Mouse (Mus musculus): ENCODE measurements at regions not wholly inside any gene's neighbourhood (a gene's known extent, or its start where the extent isn't known, plus 50 kb on each side); places are given as distances from the start of the nearest gene placed in this dataset.

DNA sequence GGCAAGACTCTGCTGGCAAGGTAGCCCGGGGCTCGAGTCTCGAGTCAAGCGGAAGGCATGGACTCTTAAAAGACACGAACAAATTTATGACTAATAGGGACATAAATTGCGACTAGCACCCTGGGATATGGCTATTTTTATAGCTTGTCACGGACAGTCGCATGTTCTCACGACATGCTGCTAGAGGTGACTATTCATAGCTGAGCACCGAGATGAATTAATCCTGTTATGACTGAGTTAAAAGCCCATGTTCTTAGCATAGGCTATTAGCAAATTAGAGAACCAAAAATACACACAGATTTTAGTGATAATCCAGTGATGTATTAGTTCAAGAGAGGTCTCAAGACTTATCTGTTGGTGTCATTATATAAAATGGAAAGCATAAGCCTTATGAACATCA lies 539.2 kb downstream of the Gm19410 start:
- DNase-seq (ENCODE audit: low read depth in 2 of 2, low spot score in 2 of 2) = no peak

DNA sequence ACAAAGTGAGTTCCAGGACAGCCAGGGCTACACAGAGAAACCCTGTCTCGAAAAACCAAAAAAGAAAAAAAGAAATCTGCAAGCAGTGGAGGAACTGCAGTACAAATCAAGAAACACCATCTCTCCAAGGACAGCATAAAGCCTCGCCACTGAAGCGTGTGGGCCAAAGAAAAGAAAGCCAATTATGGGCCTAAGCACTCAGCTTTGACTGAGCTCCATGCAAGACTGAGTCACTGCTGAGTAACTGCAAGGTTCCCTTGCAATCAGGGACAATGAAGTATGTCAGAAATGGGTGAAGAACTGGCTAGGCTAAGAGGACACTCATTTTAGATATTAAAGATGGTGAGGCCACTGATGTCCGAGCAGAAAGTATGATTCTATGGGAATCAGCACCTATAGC lies 540.7 kb downstream of the Gm19410 start:
- DNase-seq (ENCODE audit: low read depth in 2 of 2, low spot score in 2 of 2) = no peak

DNA sequence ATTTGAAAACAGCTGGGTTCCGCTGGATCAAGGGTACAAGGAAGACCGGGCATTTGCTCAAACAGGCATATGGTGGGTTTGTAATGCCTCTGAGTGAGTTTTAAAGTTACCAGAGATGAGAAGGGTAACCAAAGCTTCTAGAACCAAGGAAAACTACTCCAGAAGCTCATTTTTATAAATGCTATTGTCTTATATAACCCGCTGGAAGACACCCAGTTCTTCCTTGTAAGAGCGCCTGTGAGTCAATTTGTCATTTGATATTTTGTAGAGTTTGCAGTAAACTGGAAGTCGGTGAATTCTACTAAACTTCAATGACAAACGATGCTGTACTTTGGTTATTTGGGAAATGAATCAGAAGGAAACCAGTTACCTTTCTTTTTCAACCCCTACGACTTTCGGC lies 541.9 kb downstream of the Gm19410 start:
- DNase-seq (ENCODE audit: low read depth in 2 of 2, low spot score in 2 of 2) = no peak

DNA sequence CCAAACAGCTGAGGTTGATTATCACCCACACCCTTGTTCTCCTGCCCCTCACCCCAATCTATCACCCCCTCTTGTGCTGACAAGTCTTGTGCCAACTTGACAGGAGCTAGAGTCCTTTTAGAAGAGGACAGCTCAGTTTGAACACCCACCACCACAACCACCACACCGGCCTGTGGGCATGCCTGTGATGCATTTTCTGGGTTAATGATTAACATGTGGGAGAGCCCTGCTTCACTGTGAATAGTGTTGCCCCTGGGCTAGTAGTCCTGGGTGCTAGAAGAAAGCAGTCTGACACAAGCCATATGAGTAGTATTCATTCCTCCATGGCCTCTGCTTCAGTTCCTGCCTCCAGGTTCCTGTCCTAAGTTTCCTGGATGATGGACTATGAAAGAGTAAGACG lies 542.5 kb downstream of the Gm19410 start:
- no peak for DNase-seq (ENCODE audit: low read depth in 2 of 2, low spot score in 2 of 2)

DNA sequence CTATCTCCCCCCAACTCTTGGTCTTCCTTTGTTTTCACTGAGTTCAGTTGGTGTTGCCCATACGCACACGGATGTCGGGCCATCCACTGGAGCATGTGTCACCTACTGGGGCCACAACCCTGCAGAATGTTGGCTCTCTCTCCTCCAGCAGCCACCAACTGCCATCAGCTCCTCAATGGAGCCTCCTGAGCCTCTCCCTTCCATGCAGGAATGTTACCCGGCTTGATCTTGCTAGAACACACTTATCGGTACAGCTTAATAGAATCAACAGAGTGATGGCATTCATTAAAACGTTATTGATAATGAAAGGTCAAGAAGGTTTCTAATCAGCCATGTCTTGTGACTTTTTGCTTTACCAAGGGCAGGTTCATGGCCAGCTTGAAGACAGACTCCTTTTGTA lies 543.7 kb downstream of the Gm19410 start:
- no peak for DNase-seq (ENCODE audit: low read depth in 2 of 2, low spot score in 2 of 2)

DNA sequence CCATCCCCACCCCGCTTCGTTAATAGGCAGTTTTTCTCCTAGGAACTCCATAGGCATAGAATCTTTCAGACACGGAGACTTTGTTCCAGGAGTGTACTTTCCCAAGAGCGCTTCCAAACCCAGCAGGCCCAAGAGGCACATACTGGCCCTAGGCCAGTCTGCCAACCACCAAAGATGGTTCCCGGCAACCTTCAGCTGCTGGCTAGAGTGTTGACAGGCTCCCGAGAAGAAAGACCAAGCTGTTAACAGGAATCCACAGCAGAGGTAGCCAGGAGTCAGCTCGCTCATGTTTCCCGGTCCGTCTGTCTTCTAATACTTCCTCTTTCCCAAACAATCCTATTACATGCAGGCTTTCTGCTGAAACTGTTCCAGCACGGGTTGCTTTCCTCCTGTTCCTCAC lies 544.4 kb downstream of the Gm19410 start:
- no peak for DNase-seq (ENCODE audit: low read depth in 2 of 2, low spot score in 2 of 2)

DNA sequence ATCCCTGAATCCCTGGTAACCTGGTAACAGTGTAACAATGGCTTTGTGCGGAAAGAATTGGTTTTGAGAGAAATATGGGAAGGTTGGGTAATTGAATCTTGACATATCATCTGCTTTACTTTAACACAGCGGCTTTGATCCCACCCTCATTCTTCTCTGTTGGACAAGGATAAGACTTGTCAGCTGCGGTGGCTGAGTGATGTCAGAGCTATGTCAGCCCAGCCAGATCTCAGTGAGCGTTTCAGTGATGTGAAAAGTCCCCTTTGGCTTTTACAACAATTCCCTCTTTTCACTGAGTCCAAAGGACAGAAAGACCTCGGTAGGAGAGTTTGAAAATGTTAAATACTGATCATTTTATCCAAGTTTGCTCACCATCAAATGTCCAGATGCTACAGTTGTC lies 546.1 kb downstream of the Gm19410 start:
- DNase-seq (ENCODE audit: low read depth in 2 of 2, low spot score in 2 of 2) = no peak

DNA sequence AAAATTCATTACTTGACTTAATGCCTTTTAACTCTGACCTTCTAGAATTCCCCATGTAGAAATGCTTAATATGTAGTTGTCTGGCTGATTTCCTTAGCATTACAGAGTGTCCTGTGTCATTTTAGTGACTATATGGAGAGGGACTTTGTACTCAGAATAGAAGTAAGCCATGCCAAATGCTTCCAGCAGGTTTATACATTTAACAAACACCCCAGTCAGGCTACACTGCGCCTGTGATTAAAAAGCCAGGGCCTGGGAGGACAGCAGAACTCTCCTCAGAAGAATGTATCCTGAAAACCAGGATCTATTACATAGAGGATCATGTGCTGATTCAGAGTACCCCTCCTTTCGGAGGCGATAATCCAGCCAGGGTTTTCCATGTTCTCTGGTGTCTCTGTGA lies 547.4 kb downstream of the Gm19410 start:
- DNase-seq (ENCODE audit: low read depth in 2 of 2, low spot score in 2 of 2) = no peak

DNA sequence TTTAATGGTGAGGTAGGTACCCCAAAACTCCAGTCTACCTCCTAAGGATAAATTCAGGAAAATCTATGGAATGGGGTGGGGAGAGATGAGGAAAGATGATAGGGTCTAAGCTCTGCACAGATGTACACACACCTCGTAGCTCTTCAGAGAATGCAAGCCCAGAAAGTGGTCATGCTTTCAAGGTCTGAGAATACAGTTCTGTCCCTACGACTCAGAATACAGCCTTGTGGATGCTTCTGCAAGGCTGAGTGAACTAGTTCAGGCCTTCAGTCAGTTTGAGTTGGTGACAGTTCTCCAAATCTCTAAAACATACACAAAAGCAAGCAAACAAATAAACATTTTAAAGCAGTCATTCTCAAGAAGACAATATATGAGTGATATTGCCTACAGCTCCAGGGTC lies 552.8 kb downstream of the Gm19410 start:
- no peak for DNase-seq (ENCODE audit: low read depth in 2 of 2, low spot score in 2 of 2)

DNA sequence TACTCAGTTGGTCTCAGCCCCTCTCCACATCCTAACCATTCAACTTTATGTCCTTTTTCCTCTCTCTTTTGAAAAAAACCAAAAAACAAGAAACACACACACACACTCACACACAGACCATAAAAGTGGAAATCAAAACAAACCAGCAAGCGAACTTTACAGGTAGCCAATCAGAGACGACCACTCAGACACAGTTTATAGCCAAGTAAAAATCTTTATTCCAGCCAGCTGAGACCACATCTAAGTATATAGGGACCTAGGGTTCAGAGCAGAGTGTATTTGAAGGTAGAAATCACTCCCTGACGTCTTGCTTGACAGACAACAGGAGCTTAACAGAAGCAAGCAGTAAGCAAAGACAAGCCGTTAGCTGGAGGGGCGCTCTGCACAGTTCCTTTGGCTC lies 553.3 kb downstream of the Gm19410 start:
- no peak for DNase-seq (ENCODE audit: low read depth in 2 of 2, low spot score in 2 of 2)

DNA sequence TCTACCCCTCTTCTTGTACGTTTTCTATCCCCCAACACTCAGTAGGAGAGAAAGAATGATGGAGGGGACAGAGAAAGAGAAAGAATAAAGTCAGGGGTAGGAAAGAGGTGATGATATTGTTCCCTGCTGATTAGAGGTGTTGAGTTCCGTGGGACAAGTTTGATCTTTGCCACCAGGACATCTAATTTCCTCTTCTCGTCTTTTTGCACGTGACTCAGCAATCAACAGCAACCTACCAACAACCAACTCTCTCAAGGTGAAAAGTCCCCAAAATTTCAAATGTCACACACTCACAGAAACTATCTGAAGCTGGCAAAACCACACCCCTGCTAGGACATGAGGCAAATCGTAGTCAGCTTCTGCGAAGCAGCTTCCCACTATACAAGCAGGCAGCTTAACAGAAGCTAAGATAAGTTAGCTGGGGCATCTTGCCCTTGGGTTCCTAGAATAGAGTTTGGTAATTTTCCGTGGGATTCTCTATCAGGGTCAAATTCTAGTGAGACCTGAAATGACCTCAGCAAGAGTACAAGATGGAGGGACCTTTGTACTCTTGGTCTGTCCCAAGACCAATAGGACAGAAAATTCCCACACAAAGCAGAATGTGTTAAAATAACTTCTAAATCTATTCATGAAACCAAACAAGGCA lies 553.8 kb downstream of the Gm19410 start:
- DNase-seq (ENCODE audit: low read depth in 2 of 2, low spot score in 2 of 2) = no peak

DNA sequence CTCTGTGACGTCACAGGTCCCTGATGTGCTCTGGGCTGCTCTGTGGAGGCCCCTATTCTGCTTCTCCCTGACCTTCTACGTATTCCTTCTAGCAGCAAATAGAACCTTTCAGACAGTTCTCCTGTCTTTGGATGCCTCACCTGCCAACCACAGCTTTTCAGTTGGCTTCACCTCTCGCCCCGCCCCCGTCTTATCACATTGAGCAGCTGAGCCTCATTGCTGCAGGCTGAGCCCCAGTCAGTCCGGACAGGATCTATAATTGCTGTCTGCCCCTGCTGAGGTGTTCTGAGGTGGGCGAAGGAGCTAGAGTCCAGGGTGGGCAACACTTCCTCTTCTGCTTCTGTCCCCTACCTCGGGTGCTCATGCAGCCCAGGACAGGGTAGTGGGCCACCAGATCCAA lies 556.5 kb downstream of the Gm19410 start:
- no peak for DNase-seq (ENCODE audit: low read depth in 2 of 2, low spot score in 2 of 2)

DNA sequence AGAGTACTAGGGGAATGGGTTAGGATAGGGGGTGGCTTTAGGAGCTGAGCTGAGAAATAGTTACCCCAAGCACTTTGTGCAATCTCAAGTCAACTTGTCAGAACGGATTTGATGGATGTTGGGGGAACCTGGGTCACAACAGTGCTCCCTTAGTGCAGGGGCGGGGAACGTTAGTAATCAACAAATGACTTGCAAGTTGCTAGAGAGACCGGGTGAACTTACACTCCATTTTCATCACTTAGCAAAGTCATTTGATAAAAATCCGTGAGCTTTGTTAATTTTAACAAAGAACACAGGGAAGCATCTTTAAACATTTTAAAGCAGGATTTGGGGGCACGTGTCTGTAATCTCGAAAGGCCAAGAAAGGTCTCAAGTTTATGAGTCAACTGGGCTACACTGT lies 557.0 kb downstream of the Gm19410 start:
- DNase-seq (ENCODE audit: low read depth in 2 of 2, low spot score in 2 of 2) = no peak

DNA sequence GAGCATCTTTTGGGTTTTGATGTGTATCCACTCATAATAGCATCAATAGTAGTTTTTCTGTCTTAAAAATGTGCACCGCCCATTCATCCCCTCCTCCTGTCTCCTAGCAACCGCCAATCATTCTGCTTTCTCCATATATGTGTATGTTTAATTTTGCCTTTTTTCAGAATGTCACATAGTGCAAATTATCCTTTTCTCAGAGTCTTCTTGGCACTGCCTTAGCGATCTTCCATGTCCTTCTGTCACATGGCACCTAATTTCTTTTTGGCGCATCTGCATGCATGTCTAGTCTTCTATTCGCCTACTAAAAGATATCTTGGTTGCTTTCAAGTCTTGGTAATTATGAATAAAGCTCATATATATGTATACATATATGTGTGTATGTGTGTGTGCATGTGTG lies 573.0 kb downstream of the Gm19410 start:
- no peak for DNase-seq (ENCODE audit: low read depth in 2 of 2, low spot score in 2 of 2)

DNA sequence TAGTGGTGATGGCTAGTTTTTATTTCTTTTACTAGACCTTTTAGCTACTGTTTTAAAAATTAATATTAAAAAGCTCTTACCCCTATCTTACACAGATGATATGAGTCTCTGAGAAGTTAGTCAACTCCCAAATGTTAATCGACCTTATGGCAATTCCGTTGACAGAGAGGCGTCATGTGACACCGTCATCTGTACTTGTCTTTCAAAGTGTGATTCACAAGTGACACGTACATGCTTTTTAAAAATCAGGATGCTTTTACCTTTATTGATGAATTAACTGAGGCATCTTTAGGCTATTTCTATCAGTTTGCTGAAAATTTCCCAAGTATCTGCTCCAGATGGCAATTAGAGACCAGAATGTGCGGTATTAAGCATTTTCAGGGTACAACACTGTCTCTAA lies 573.9 kb downstream of the Gm19410 start:
- no peak for DNase-seq (ENCODE audit: low read depth in 2 of 2, low spot score in 2 of 2)

DNA sequence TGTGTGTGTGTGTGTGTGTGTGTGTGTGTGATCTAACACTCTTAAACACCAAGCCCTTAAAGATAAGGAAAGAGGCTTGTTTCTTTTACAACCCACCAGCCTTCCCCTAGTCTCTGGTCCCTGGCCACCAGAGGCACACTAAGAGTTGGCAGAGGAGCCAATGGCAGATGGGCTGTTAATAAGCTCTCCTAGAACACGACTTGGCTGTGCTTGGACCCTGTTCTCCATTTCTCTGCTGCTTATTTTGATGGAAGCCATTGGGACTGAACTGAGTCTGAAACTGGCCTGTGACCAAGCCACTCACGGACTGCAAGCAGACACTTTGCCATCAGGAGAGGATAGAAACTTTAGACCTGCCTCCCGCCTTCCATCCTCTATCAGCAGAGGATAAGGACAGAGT lies 574.9 kb downstream of the Gm19410 start:
- no peak for DNase-seq (ENCODE audit: low read depth in 2 of 2, low spot score in 2 of 2)

DNA sequence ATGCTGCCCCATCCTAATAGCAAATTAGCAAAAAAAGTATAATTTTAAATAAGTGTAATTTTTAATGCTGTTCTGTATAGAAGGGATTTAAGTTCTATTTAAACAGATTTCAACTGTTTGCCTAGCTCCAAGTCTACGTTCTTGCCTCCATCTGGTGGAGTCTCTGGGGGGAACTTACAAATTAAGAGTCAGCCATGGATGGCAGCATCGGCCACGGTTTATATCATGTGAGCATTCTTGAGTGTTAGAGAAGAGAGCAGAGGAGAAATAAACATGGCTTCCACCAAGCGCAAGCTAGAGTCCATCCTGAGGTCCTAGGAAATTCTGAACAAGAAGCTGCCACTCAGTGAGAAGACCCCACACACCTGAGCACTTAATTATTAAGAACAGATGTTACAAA lies 576.4 kb downstream of the Gm19410 start:
- DNase-seq (ENCODE audit: low read depth in 2 of 2, low spot score in 2 of 2) = no peak

DNA sequence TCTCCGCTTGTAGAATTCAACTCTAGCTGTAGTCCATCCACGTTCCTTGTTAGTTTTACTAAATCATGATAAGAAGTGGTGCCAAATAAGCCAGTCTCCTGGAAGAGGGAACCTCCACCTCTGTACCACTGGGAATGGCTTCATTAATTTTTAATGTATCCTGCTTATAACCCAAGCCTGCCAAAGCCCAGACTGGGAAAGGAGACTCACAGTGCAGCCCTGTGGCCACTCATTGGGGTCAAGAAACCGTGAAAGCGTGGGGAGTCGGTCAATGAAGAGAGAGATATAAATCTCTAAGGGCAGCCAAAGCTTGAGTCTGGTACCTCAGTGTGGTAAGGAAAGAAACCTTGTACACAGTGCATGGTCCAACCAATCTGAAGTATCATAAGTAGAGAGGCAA lies 577.1 kb downstream of the Gm19410 start:
- no peak for DNase-seq (ENCODE audit: low read depth in 2 of 2, low spot score in 2 of 2)

DNA sequence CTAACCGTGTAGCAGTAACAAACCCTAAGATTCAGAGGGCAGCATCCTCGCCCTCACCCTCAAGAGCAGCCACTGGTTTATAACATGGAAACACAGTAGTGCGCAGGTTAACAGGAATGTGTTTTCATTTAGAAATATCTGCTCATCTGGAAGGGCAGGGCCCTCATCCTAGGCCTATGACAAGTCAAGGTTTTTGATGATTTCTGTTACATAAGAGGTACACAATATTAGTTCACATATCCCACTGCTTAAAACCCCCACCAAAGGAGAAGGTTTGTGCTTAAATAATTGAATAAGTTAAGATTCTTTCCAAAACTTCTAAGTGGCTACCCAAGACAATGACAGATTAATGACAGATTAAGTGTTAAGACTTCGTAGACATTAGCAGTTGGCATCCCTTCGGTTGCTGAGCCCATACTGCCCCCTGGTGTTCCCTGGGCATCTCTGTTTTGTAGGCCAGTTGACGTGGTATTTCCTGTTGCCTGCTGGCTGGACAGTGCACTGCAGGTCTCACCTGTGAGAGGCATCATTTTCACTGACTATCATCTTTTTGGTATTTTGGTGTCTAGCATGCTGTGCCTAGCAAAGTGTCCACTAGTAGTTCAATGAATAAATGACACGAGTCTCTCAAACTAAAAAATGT lies 581.2 kb downstream of the Gm19410 start:
- peak; percentile 77 to 82 for DNase-seq (ENCODE audit: low read depth in 2 of 2, low spot score in 2 of 2)

DNA sequence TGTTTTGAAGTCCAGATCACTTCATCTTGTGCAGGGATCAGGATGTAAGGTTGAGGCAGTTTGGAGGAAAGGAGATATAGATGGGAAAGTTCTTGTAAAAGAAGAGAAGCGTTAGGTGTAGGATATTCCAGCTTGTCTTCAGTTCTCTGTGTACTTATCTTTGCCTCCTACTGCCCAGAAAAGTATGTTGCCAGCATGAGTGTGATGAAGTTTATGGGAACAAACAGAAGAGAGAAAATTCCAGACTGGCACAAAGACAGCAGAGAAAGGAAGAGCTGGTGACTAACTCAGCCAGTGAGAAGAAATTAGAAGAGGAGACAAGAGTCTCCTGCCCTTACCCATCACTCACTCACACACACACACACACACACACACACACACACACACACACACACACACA lies 582.5 kb downstream of the Gm19410 start:
- no peak for DNase-seq (ENCODE audit: low read depth in 2 of 2, low spot score in 2 of 2)

DNA sequence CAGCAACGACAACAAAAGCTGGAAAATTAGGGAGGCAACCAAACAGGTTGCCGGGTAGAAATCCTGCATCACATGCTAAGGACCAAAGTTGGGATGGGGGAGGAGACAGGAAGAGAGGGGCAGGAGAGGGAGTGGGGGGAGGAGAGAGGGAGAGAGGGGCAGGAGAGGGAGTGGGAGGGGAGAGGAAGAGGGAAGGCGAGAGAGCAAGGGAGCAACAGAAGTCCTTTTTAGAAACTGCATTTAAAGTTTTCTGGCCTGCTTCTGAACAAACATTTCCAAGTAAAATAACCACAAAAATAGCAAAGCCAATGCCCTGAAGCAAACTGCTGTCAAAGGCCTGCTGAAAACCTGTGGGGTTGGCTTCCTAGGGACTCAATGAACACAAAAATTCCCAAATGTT lies 589.3 kb downstream of the Gm19410 start:
- DNase-seq (ENCODE audit: low read depth in 2 of 2, low spot score in 2 of 2) = no peak

DNA sequence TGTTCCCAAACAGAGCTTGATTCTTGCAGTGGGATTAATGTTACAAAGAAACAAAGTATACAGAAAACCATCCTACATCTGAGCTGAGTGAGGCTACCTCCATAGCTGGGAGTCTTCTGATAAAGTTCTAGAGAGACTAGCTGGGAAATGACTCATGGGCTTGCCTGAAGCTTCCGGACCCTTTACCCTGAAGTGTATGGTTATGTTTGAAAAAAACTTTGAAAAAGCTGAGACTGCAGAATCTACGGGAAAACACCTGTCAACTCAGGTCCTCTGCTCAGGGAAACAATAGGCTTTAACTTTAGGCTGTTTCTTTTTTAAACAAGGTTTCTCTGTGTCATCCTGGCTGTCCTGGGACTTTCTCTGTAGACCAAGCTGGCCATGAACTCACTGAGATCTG lies 593.4 kb downstream of the Gm19410 start:
- DNase-seq (ENCODE audit: low read depth in 2 of 2, low spot score in 2 of 2) = no peak

DNA sequence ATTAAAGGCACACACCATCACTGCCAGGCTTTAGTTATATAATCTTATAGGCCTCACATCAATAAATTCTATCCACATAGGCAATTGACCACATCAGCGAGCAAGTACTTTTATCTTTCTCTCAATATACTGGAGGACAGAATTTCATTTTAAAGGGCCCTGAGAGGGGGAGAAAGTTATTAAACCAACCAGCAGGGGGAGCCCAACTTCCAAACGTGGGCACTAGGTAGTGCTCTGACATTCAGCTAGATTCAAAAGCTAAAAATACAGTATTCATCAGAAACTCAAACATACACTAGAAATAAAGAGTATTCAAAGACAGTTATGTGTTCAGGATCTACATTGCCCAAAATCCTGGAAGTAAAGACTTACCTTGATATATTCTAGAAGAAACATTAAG lies 595.7 kb downstream of the Gm19410 start:
- DNase-seq (ENCODE audit: low read depth in 2 of 2, low spot score in 2 of 2) = peak; percentile 27 to 48
